Mouse (Mus musculus) megakaryocyte-erythroid progenitor cell, adult 5-6 weeks (primary cell): ENCODE results near the gene Msrb3. TPM values are rescaled to one million over a fixed set of nuclear protein-coding genes. Genes with fewer than 3 reads are reported as not detected.

Experiments
- total RNA-seq, 2 experiments: library from RNA; stranded (forward) in 1 of 2; stranded (reverse) in 1 of 2; fragments of 200-1000, 215-1000 nt in 1 of 2; fragments of >200 nt in 1 of 2; fragmentation: Nextera tagmentation in 1 of 2; gene quantifications; 2 replicates each; pipeline ENCODE4 v1.2.3; 2014 to 2017

The Msrb3 gene
- total RNA-seq, 2 experiments from 2014 or later: 0.37 TPM; not detected in 1

Other genes starting within 250 kb of the Msrb3 start
- gene Lemd3, start 80.2 kb upstream of the Msrb3 start, total RNA-seq (2014; fragmentation: Nextera tagmentation): 10.0 and 11.3 TPM in 2 replicates
- gene Lemd3, start 80.2 kb upstream of the Msrb3 start, total RNA-seq (2017): 15.1 and 15.3 TPM in 2 replicates
- not detected in 2 replicates for gene Wif1, start 134.9 kb upstream of the Msrb3 start, total RNA-seq (2014; fragmentation: Nextera tagmentation)
- gene Wif1, start 134.9 kb upstream of the Msrb3 start, total RNA-seq (2017): not detected in 2 replicates